ENCODE assay signal across 8 mouse cellular contexts in genomic region chrX:113298031-113298430, GRCm38 (mm10). TPM values are rescaled to one million over a fixed set of nuclear protein-coding genes. Genes with fewer than 3 reads are reported as not detected.
A peak's percentile ranks its signal among the peaks of the same experiment; 100 is the strongest.
DNase-seq lines count a peak whose midpoint lies in the region; ATAC-seq and TF ChIP-seq lines count a peak whose summit lies in the region.

No protein-coding gene starts in this region.

- TF ChIP-seq CTCF in intestine, postnatal 0 days (IDR thresholded peaks at IDR 0.05; ENCODE audit: low read depth) = no peak

- ATAC-seq in intestine, postnatal 0 days = peak; percentile 94
- ATAC-seq in midbrain, embryonic 14.5 days (ENCODE audit: low FRiP score, low TSS enrichment) = peak; percentile 96

- H3K4me1 ChIP-seq in intestine, postnatal 0 days (replicated peaks; ENCODE audit: control insufficient read depth, insufficient read depth, low read length) = no peaks in the 10 kb centered on the region
- H3K4me1 ChIP-seq in midbrain, embryonic 14.5 days (ENCODE audit: control insufficient read depth, insufficient read depth, low read length) = no peaks in the 10 kb centered on the region

- H3K27ac ChIP-seq in intestine, postnatal 0 days (ENCODE audit: low read depth, low read length) = no peak overlapping the region
- H3K27ac ChIP-seq in midbrain, embryonic 14.5 days (replicated peaks; ENCODE audit: low read depth, low read length) = no peak overlapping the region

- WGBS in intestine, postnatal 0 days = 9% methylated on average over 18 of the region's 18 CpGs
- WGBS in midbrain, embryonic 14.5 days = 23% methylated on average over 18 of the region's 18 CpGs

- H3K4me3 ChIP-seq in intestine, postnatal 0 days (ENCODE audit: low read depth, low read length) = peak overlapping the region; percentile 47
- peak overlapping the region; percentile 43 for H3K4me3 ChIP-seq in midbrain, embryonic 14.5 days (replicated peaks; ENCODE audit: low read depth, low read length)

- intact Hi-C loops in gastrocnemius, postnatal 14 days (cut with DNase I; ENCODE audit: low total_unique reads) = no loop called here

- no peaks in the 10 kb centered on the region for H3K36me3 ChIP-seq in intestine, postnatal 0 days (ENCODE audit: control insufficient read depth, insufficient read depth)
- no peaks in the 10 kb centered on the region for H3K36me3 ChIP-seq in midbrain, embryonic 14.5 days (ENCODE audit: control insufficient read depth, insufficient read depth, low read length)
- H3K36me3 ChIP-seq in splenic B cell, adult 2 months (ENCODE audit: control insufficient read depth, insufficient read depth, low read length, poor library complexity, severe bottlenecking) = no peaks in the 10 kb centered on the region

- 0 out of 2 replicates have a peak overlapping the region, but pooled peaks have one; percentile 37 for H3K9ac ChIP-seq in intestine, postnatal 0 days (ENCODE audit: low read depth, low read length)
- peak overlapping the region; percentile 26; the same call in 1 of the 2 replicates for H3K9ac ChIP-seq in midbrain, embryonic 14.5 days (replicated peaks; ENCODE audit: low read length)

- H3K9me3 ChIP-seq in intestine, postnatal 0 days (ENCODE audit: control insufficient read depth) = no peaks in the 10 kb centered on the region
- H3K9me3 ChIP-seq in midbrain, embryonic 14.5 days (ENCODE audit: control insufficient read depth, low read length) = no peaks in the 10 kb centered on the region

- DNase-seq in cerebellum, postnatal 10 days = peak; percentile 78 to 86
- no peak for DNase-seq in cerebellum, adult 11-12 months
- peak; percentile 44 for DNase-seq in c-Kit-positive CD71-positive TER-119-negative erythroid progenitor cells, embryonic 14.5 days (ENCODE audit: low read depth)
- DNase-seq in gastrocnemius, postnatal 14 days = peak; percentile 13
- peak; percentile 79 for DNase-seq in liver
- peak; percentile 80 for DNase-seq in midbrain, embryonic 14.5 days
- DNase-seq in splenic B cell, adult 2 months (ENCODE audit: low read depth, low spot score) = peak; percentile 50

- H3K27me3 ChIP-seq in intestine, postnatal 0 days (replicated peaks; ENCODE audit: control insufficient read depth, insufficient read depth, low read length) = no peaks in the 10 kb centered on the region
- H3K27me3 ChIP-seq in midbrain, embryonic 14.5 days (ENCODE audit: control insufficient read depth, insufficient read depth, low read length) = no peaks in the 10 kb centered on the region
- no peaks in the 10 kb centered on the region for H3K27me3 ChIP-seq in splenic B cell, adult 2 months (ENCODE audit: control insufficient read depth, insufficient read depth, low read length, poor library complexity, severe bottlenecking)

- peak overlapping the region; percentile 76 for H3K4me2 ChIP-seq in intestine, postnatal 0 days (replicated peaks; ENCODE audit: low read depth)
- peak overlapping the region; percentile 62 for H3K4me2 ChIP-seq in midbrain, embryonic 14.5 days (ENCODE audit: low read length)

RNA-seq across cellular contexts. Expression of gene Dach2, which starts 0.7 kb away (rescaled TPM):
- under 1 TPM; 0.18 to 0.21 TPM for total RNA-seq in gastrocnemius, postnatal 14 days (2021)
- polyA plus RNA-seq in intestine, postnatal 0 days (2015; fragmentation: Nextera tagmentation; extraction: Ambion mirVana) = 0.80 and 1.4 TPM in 2 replicates
- polyA plus RNA-seq in midbrain, embryonic 14.5 days (2014; fragmentation: Nextera tagmentation; extraction: Ambion mirVana) = 9.0 and 10.9 TPM in 2 replicates
